Mouse (Mus musculus): ENCODE data around the gene Wrnip1.

Wrnip1 gene

GRCm38 (mm10) chr13:32801693-32802221 is at the start of gene Wrnip1:
Gene Wrnip1, plus strand, starts transcription at chr13:32802038.
- peak; percentile 93 for DNase-seq (ENCODE audit: extremely low spot score, low spot score)

GRCm38 (mm10) chr13:32752066-32752657 is 49.7 kb upstream of the Wrnip1 start:
- DNase-seq (ENCODE audit: extremely low spot score, low spot score): no peak

DNA sequence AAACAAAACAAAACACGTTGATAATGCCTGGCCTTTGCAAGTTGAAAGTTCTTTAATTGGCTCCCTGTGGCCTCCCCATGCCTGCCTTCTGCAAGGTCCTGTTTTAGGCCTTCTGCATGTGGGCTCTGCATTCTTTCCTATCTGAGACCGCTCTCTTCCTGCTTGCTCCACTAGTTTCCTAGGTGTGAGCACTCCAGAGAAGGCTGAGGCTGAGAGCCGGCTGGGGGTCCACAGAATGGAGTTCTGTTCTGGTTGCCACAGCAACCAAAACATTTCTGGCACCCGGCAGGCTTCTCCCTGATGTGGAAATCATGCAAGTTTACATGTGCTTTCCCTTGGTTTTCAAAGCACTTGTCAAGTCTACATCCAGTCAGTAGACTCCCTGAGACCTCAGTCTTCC is 42.8 kb upstream of the Wrnip1 start:
- no peak for DNase-seq (ENCODE audit: extremely low spot score, low spot score)

- no peak for DNase-seq (ENCODE audit: extremely low spot score, low spot score)
These were observed 41.0 kb upstream of the Wrnip1 start for GRCm38 (mm10) chr13:32760795-32761194.

DNA sequence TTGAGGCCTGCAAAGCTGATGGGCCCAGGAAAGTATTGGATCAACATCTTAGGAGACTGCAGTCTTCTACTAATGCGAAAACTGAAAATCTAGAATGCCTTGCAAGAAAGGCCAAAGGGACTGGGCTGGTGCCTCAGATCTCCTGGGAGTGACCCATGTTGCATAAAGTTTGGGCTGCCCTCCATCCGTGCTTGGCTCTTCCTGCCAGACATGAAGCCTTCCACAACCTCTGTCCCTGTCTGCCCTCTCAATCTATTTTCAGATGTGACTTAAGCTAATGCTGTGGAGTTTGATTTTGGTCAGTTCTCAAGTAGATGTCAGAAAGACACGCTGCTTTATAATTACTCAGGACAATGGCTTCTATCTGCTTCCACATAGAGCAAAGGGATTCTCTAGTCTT is 38.7 kb upstream of the Wrnip1 start:
- DNase-seq (ENCODE audit: extremely low spot score, low spot score): no peak

DNA sequence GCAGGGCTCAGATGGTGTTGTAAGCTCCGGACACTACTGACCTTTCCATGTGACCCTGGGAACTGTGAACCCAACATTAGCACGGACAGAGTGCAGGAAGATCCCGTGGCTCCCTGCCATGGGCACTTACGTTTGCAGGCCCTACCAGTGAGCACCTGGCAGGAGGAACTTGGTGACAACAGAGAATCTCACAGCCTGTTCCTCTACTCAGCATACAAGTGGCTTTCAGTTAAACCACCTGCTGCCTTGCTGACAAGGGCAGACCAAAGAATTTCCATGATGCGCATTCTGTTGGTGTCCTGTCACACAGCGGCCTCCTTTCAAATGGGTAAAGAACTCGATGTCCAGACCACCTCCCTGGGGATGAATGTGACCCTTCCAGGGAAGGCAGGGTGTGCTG is 37.4 kb upstream of the Wrnip1 start:
- DNase-seq (ENCODE audit: extremely low spot score, low spot score): no peak

GRCm38 (mm10) chr13:32768104-32768503 is 33.7 kb upstream of the Wrnip1 start:
- no peak for DNase-seq (ENCODE audit: extremely low spot score, low spot score)

DNA sequence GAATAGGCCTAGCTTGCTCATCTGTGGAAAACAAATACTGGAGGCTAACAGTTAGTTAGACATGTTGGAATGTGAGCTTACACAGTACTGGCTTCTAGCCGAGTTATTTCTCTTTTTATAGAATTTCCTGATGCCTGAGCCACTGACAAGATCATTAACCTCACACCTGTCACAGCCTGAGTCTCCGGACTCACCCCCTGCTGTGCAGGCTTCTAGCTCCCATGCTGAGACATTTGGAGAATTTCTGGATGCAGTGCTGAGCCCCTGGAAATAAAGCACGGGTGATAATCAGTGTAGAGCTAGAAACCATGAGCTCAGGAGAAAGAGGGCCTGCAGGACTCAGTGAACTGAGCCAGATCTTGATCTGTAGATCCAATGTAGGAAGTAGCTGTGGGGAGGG is 31.9 kb upstream of the Wrnip1 start:
- no peak for DNase-seq (ENCODE audit: extremely low spot score, low spot score)

- no peak for DNase-seq (ENCODE audit: extremely low spot score, low spot score)
These were observed 25.9 kb upstream of the Wrnip1 start for GRCm38 (mm10) chr13:32775889-32776288.

GRCm38 (mm10) chr13:32776350-32776749 is 25.5 kb upstream of the Wrnip1 start:
- no peak for DNase-seq (ENCODE audit: extremely low spot score, low spot score)

DNA sequence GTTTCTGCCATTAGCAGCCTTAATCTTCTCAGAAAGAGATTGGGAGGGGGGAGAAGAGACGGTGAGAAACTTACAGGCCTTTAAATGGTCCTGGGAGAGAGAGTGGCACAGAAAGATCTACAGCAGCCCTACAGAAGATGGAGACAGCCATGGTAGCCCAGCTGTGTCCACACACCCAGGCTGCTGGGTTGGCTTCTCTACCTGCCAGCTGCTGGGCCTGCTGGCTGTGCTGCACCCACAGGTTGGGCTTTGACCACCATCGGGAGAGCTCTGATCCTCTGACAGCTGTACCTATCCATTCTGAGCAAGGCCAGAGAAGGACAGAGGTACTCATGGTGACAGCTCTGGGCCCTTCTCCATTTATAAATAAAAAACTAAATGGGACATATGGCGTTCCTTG is 23.0 kb upstream of the Wrnip1 start:
- no peak for DNase-seq (ENCODE audit: extremely low spot score, low spot score)

DNA sequence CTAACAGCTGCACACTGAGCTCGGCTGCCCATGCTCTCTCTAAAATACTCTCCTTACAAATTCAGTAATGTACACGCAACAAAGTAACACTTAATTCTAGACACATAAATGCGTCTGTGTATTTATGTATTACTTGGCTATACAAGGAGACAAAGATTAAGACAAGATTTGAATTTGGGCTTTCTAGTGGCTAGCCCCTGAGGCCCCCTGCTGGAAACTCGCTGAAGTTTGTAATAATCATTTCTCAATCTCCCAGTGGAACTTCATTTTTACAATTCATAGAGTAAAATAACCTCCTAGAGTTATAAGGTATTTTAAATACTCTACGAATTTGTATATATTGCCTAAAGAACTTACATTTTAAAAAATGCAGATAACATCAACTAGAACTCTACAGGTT is 18.8 kb upstream of the Wrnip1 start:
- no peak for DNase-seq (ENCODE audit: extremely low spot score, low spot score)

DNA sequence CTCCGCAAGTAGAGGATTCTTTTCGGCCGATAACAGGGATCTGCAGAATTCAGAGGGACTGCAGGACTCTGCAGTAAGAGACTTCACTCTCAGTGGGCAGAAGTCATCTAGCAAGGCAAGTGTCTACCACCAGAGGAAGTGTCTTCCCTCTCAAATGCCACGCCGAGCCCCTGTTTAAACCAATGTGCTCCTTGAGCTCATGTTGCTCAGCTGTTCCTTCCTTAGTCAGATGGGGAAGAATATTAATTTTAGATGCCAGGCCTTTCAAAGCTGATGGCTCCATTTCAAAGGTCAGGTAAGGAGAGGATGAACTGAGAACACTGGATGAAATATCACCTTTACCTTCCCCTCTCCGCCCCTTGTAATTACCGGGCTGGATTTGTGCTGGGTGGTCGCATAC is 18.0 kb upstream of the Wrnip1 start, which contains the start of gene Mylk4:
TSS of gene Mylk4 (minus strand) at position 139 of the 400 bp plus-strand sequence.
- DNase-seq (ENCODE audit: extremely low spot score, low spot score): no peak

DNA sequence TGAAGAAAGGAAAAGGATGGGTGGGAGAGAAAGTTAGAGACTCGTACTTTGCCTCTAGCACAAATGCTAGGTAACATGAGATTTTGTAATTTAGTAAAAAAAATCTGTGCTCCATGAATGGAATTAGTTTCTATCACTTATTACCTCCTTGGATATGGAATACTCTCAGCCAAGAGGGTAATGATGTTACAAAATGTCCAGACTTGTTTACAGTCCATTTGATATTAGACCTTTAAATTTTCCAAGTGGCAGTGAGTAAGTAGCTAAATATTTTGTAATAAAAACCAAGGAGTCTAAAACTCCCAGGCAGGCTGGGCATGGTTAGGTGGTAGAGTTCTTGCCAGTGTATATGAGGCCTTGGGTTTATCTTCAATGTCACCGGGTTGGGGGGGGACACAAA is 14.3 kb upstream of the Wrnip1 start:
- DNase-seq (ENCODE audit: extremely low spot score, low spot score): no peak

DNA sequence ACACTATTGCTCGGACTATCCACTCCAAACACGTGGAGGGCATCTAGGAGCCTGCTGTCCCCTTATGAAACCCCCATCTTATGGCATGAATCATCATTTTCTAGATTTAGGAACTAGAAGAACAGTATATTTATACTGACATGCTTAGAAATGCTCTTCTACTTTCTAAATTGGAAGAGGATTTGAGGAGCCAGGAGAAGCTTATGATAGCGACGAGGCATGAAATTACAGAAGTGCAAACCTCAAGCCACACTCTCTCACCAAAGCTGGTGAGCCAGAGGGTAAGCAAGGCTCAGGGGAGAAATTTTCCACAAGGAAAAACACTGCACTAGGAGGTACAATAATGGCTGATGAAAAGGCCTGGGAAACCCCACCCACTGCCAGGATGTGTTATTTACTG is 12.1 kb upstream of the Wrnip1 start:
- DNase-seq (ENCODE audit: extremely low spot score, low spot score): no peak

GRCm38 (mm10) chr13:32794619-32795018 is 7.2 kb upstream of the Wrnip1 start:
- no peak for DNase-seq (ENCODE audit: extremely low spot score, low spot score)

- no peak for DNase-seq (ENCODE audit: extremely low spot score, low spot score)
These were observed 6.7 kb upstream of the Wrnip1 start for GRCm38 (mm10) chr13:32795166-32795565.

GRCm38 (mm10) chr13:32797085-32797484 is 4.8 kb upstream of the Wrnip1 start:
- DNase-seq (ENCODE audit: extremely low spot score, low spot score): no peak

DNA sequence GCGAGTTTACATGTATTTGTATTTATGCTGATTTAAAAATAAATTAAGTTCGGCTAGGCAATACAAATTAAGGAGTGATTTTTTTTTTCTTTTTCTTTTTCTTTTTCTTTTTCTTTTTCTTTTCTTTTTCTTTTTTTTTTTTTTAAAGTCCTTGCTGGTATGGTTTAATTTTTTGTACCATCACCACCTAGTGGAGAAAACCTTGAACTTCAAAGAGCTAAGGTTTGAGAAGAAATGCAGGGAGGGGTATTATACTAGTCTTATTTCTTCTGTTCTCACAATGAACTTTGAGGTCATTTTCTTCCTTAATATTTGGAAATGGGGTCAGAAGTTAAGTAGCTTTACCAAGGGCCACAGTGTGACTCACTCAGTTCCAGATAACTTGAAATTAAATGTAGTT is 2.7 kb upstream of the Wrnip1 start:
- DNase-seq (ENCODE audit: extremely low spot score, low spot score): no peak

DNA sequence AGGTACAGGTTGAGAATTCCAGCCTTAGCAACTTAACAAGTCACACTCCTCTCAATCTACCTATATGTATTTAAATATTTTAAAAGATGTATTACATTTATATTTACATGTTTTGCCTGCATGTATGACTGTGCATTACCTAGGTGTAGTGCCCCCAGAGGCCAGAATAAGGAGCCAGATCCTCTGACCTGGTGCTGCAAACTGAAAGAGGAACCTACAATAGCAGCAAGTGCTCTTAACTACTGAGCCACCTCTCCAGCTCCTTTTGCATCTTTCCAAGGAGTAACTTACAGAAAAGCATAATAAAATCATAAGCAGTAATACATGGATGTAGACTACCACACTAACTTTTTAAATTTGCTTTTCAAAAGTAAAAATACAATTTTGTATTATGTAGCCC is 979 bp upstream of the Wrnip1 start:
- no peak for DNase-seq (ENCODE audit: extremely low spot score, low spot score)

- peak; percentile 72 for DNase-seq (ENCODE audit: extremely low spot score, low spot score)
These were observed 632 bp downstream of the Wrnip1 start, which contains the start of gene D930007J09Rik for GRCm38 (mm10) chr13:32802259-32803081. Gene D930007J09Rik, minus strand, starts transcription at chr13:32802849.

- DNase-seq (ENCODE audit: extremely low spot score, low spot score): no peak
These were observed 2.0 kb downstream of the Wrnip1 start for GRCm38 (mm10) chr13:32803701-32804345.

Measured in neural tube, embryonic 10.5 days (tissue).